Mouse (Mus musculus): ENCODE measurements around the gene Nfkb2.

DNA sequence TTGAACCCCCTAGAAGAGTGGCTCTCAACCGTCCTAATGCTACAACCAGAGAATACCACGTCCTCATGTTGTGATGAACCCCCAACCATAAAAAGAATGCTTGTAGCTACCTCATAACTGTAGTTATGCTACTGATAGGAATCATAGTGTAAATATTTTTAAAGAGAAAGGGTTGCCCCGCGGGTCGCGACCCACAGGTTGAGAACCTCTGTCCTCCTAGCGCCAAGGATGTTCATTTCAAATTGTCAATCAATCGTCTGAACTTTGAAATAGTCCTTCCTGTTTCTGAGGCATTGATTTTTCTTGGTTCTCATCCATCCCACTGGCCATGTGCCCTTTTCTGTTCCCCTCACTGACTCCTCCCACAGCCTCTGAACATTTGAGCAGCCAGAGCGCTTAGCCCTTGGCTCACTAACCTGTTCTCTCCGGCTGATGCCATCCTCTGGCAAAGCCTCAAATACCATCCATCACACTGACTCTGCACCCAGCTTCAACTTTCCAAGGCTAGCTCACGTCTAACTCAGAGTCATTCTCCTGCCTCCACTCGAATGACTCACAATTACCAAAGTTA lies 13.5 kb upstream of the Nfkb2 start:
- no peak for TF ChIP-seq POLR2A (IDR thresholded peaks at IDR 0.05; ENCODE audit: control insufficient read depth, extremely low read depth, insufficient read depth, low read length, poor library complexity)
- no peak for TF ChIP-seq CTCF (IDR thresholded peaks at IDR 0.05; ENCODE audit: borderline replicate concordance, control insufficient read depth, extremely low read depth, insufficient read depth, low read length, poor library complexity)

Measured in thymus, adult 2 months (tissue).